In the genomic region with DNA sequence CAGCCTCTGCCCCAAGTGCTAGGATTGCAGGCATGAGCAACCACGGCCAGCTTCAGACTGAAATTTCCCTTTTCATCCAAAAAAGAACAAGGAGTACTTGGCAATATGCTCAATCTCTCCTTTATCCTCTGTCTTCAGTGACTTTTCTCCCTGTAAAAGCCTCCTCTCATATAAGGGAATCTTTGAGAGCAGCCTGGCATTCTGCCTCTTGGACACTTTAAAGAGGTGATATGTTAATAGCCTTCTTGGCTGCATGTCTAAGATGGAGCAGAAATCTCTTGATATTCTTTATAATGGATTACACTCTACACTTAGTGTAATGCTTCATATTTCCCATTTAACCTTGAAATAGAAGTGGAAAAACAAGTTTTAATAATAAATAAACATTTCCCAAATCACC, we compare ENCODE assay signal across 26 mouse cellular contexts. TPM values are rescaled to one million over a fixed set of nuclear protein-coding genes. Genes with fewer than 3 reads are reported as not detected.
A peak's percentile ranks its signal among the peaks of the same experiment; 100 is the strongest.
DNase-seq lines count a peak whose midpoint lies in the region; ATAC-seq and TF ChIP-seq lines count a peak whose summit lies in the region.
"Had no signal": no experiment of that assay in that cellular context is flagged by ENCODE, and none has a peak within 500 bp of the region (broad histone marks: within the 10 kb centered on the region; RNA-seq: fewer than 3 reads in every experiment).

No protein-coding gene starts in this region.

- H3K27me3 ChIP-seq in heart, embryonic 12.5 days (replicated peaks): no peaks in the 10 kb centered on the region
- H3K27me3 ChIP-seq in midbrain, postnatal 0 days (ENCODE audit: insufficient read depth, low read length): no peaks in the 10 kb centered on the region
- no peaks in the 10 kb centered on the region for H3K27me3 ChIP-seq in midbrain, embryonic 16.5 days (ENCODE audit: control insufficient read depth, insufficient read depth, low read depth, low read length)
- no peaks in the 10 kb centered on the region for H3K27me3 ChIP-seq in stomach, embryonic 15.5 days (replicated peaks)
- H3K27me3 ChIP-seq: embryonic facial prominence, embryonic 13.5 days; hindbrain, embryonic 13.5 days; intestine, embryonic 15.5 days had no signal

- no peak for TF ChIP-seq CTCF in midbrain, postnatal 0 days (IDR thresholded peaks at IDR 0.05)

- H3K4me3 ChIP-seq in heart, embryonic 12.5 days: no peak overlapping the region
- no peak overlapping the region for H3K4me3 ChIP-seq in midbrain, postnatal 0 days (ENCODE audit: low read depth, low read length)
- no peak overlapping the region for H3K4me3 ChIP-seq in midbrain, embryonic 16.5 days (ENCODE audit: low read depth, low read length)
- H3K4me3 ChIP-seq in stomach, embryonic 15.5 days (replicated peaks): no peak overlapping the region
- H3K4me3 ChIP-seq: embryonic facial prominence, embryonic 13.5 days; heart, adult 2 months; hindbrain, embryonic 13.5 days; intestine, embryonic 15.5 days had no signal

- H3K9me3 ChIP-seq in heart, embryonic 12.5 days (replicated peaks): no peaks in the 10 kb centered on the region
- no peaks in the 10 kb centered on the region for H3K9me3 ChIP-seq in midbrain, postnatal 0 days (ENCODE audit: low read length)
- H3K9me3 ChIP-seq in midbrain, embryonic 16.5 days (replicated peaks; ENCODE audit: control insufficient read depth, low read length, poor library complexity, severe bottlenecking): no peaks in the 10 kb centered on the region
- H3K9me3 ChIP-seq in stomach, embryonic 15.5 days: no peaks in the 10 kb centered on the region
- H3K9me3 ChIP-seq: embryonic facial prominence, embryonic 13.5 days; hindbrain, embryonic 13.5 days; intestine, embryonic 15.5 days had no signal

- H3K36me3 ChIP-seq in heart, embryonic 12.5 days: no peaks in the 10 kb centered on the region
- H3K36me3 ChIP-seq in midbrain, postnatal 0 days (ENCODE audit: insufficient read depth, low read length): no peaks in the 10 kb centered on the region
- no peaks in the 10 kb centered on the region for H3K36me3 ChIP-seq in midbrain, embryonic 16.5 days (ENCODE audit: control insufficient read depth, insufficient read depth, low read length)
- H3K36me3 ChIP-seq in stomach, embryonic 15.5 days: no peaks in the 10 kb centered on the region
- H3K36me3 ChIP-seq: embryonic facial prominence, embryonic 13.5 days; hindbrain, embryonic 13.5 days; intestine, embryonic 15.5 days had no signal

- WGBS in heart, embryonic 12.5 days: 51% methylated on average over 1 of the region's 1 CpGs
- WGBS in midbrain, postnatal 0 days: 53% methylated on average over 1 of the region's 1 CpGs
- 60% methylated on average over 1 of the region's 1 CpGs for WGBS in midbrain, embryonic 16.5 days
- 59% methylated on average over 1 of the region's 1 CpGs for WGBS in stomach, embryonic 15.5 days

- H3K27ac ChIP-seq in heart, embryonic 12.5 days (ENCODE audit: poor library complexity, severe bottlenecking): no peak overlapping the region
- no peak overlapping the region for H3K27ac ChIP-seq in midbrain, postnatal 0 days (ENCODE audit: low read depth, low read length)
- H3K27ac ChIP-seq in midbrain, embryonic 16.5 days (ENCODE audit: low read length): no peak overlapping the region
- peak overlapping the region; percentile 36 for H3K27ac ChIP-seq in stomach, embryonic 15.5 days
- H3K27ac ChIP-seq: embryonic facial prominence, embryonic 13.5 days; heart, adult 2 months; hindbrain, embryonic 13.5 days; intestine, embryonic 15.5 days had no signal

- 0 out of 2 replicates have a peak, but pooled peaks cover 7% of the 10 kb centered on the region for H3K4me1 ChIP-seq in heart, embryonic 12.5 days (replicated peaks)
- H3K4me1 ChIP-seq in midbrain, postnatal 0 days (ENCODE audit: insufficient read depth, low read length): no peaks in the 10 kb centered on the region
- no peaks in the 10 kb centered on the region for H3K4me1 ChIP-seq in midbrain, embryonic 16.5 days (ENCODE audit: control insufficient read depth, insufficient read depth, low read length)
- no peaks in the 10 kb centered on the region for H3K4me1 ChIP-seq in stomach, embryonic 15.5 days
- H3K4me1 ChIP-seq: embryonic facial prominence, embryonic 13.5 days; hindbrain, embryonic 13.5 days; intestine, embryonic 15.5 days had no signal

- no peak overlapping the region for H3K9ac ChIP-seq in heart, embryonic 12.5 days
- no peak overlapping the region for H3K9ac ChIP-seq in midbrain, postnatal 0 days (replicated peaks; ENCODE audit: low read length, poor library complexity, severe bottlenecking)
- no peak overlapping the region for H3K9ac ChIP-seq in midbrain, embryonic 16.5 days (ENCODE audit: low read depth, low read length)
- no peak overlapping the region for H3K9ac ChIP-seq in stomach, embryonic 15.5 days
- H3K9ac ChIP-seq: embryonic facial prominence, embryonic 13.5 days; hindbrain, embryonic 13.5 days; intestine, embryonic 15.5 days had no signal

- H3K4me2 ChIP-seq in heart, embryonic 12.5 days: no peak overlapping the region
- H3K4me2 ChIP-seq in midbrain, postnatal 0 days (ENCODE audit: low read depth, low read length, poor library complexity, severe bottlenecking): no peak overlapping the region
- no peak overlapping the region for H3K4me2 ChIP-seq in midbrain, embryonic 16.5 days (ENCODE audit: low read length)
- H3K4me2 ChIP-seq in stomach, embryonic 15.5 days: no peak overlapping the region
- H3K4me2 ChIP-seq: embryonic facial prominence, embryonic 13.5 days; heart, embryonic 11.5 days; hindbrain, embryonic 13.5 days; intestine, embryonic 15.5 days had no signal

- DNase-seq in heart, adult 11 months: peak; percentile 64
- DNase-seq in midbrain, postnatal 0 days (ENCODE audit: low spot score): peak; percentile 12
- DNase-seq in adipocyte (ENCODE audit: low spot score) (peak; percentile 39), MN1 (ENCODE audit: low spot score) (no peak)
- DNase-seq in embryo, embryonic 10 days (ENCODE audit: low spot score): no peak
- DNase-seq: adrenal gland, adult 8-10 months; adrenal gland, postnatal 36 days; cerebellum, adult 11 months; cerebellum, adult 9-10 months; cerebellum, postnatal 25 days; heart, adult 2 months; heart, postnatal 4 days had no signal

- no peak for ATAC-seq in heart, embryonic 12.5 days (ENCODE audit: insufficient number of reproducible peaks, low FRiP score)
- ATAC-seq in midbrain, postnatal 0 days (ENCODE audit: low FRiP score): no peak
- ATAC-seq in midbrain, embryonic 16.5 days: no peak
- no peak for ATAC-seq in stomach, embryonic 15.5 days (ENCODE audit: insufficient read depth, low FRiP score, low read depth)
- ATAC-seq: forebrain, embryonic 14.5 days; intestine, embryonic 15.5 days had no signal

RNA-seq across cellular contexts. Expression of a gene that starts 3.2 kb away (rescaled TPM):
- 0.24 TPM in 1 of 2 replicates, not detected in the other for polyA plus RNA-seq in heart, embryonic 12.5 days (2016; fragmentation: Nextera tagmentation; extraction: Ambion mirVana)
- 0.82 and 1.7 TPM in 2 replicates for total RNA-seq in midbrain, postnatal 0 days (2014; rRNA removed)
- polyA plus RNA-seq in midbrain, postnatal 0 days (2015; fragmentation: Nextera tagmentation; extraction: Ambion mirVana): 0.47 and 0.58 TPM in 2 replicates
- polyA plus RNA-seq in midbrain, embryonic 16.5 days (2015; fragmentation: Nextera tagmentation; extraction: Ambion mirVana): 0.20 and 0.44 TPM in 2 replicates
- polyA plus RNA-seq in stomach, embryonic 15.5 days (2015; fragmentation: Nextera tagmentation; extraction: Ambion mirVana): 0.19 and 0.27 TPM in 2 replicates
- polyA plus RNA-seq: C2C12; embryonic facial prominence, embryonic 13.5 days; heart, embryonic 11.5 days had no signal

RNA-seq across cellular contexts. Expression of a gene that starts 23.4 kb away (rescaled TPM):
- 47.4 and 49.1 TPM in 2 replicates for polyA plus RNA-seq in heart, embryonic 12.5 days (2016; fragmentation: Nextera tagmentation; extraction: Ambion mirVana)
- 12.8 and 16.5 TPM in 2 replicates for total RNA-seq in midbrain, postnatal 0 days (2014; rRNA removed)
- polyA plus RNA-seq in midbrain, postnatal 0 days (2015; fragmentation: Nextera tagmentation; extraction: Ambion mirVana): 51.1 and 55.1 TPM in 2 replicates
- polyA plus RNA-seq in midbrain, embryonic 16.5 days (2015; fragmentation: Nextera tagmentation; extraction: Ambion mirVana): 48.3 and 49.8 TPM in 2 replicates
- 62.6 and 65.5 TPM in 2 replicates for polyA plus RNA-seq in stomach, embryonic 15.5 days (2015; fragmentation: Nextera tagmentation; extraction: Ambion mirVana)

RNA-seq across cellular contexts. Expression of a gene that starts 33.9 kb away (rescaled TPM):
- 15.2 and 15.9 TPM in 2 replicates for polyA plus RNA-seq in heart, embryonic 12.5 days (2016; fragmentation: Nextera tagmentation; extraction: Ambion mirVana)
- total RNA-seq in midbrain, postnatal 0 days (2014; rRNA removed): 250 and 309 TPM in 2 replicates
- 212 and 248 TPM in 2 replicates for polyA plus RNA-seq in midbrain, postnatal 0 days (2015; fragmentation: Nextera tagmentation; extraction: Ambion mirVana)
- 307 and 339 TPM in 2 replicates for polyA plus RNA-seq in midbrain, embryonic 16.5 days (2015; fragmentation: Nextera tagmentation; extraction: Ambion mirVana)
- 16.8 and 18.3 TPM in 2 replicates for polyA plus RNA-seq in stomach, embryonic 15.5 days (2015; fragmentation: Nextera tagmentation; extraction: Ambion mirVana)

RNA-seq across cellular contexts. Expression of a gene that starts 43.1 kb away (rescaled TPM):
- polyA plus RNA-seq in heart, embryonic 12.5 days (2016; fragmentation: Nextera tagmentation; extraction: Ambion mirVana): not detected in 2 replicates
- total RNA-seq in midbrain, postnatal 0 days (2014; rRNA removed): not detected in 2 replicates
- not detected in 2 replicates for polyA plus RNA-seq in midbrain, postnatal 0 days (2015; fragmentation: Nextera tagmentation; extraction: Ambion mirVana)
- polyA plus RNA-seq in midbrain, embryonic 16.5 days (2015; fragmentation: Nextera tagmentation; extraction: Ambion mirVana): not detected in 2 replicates
- not detected in 2 replicates for polyA plus RNA-seq in stomach, embryonic 15.5 days (2015; fragmentation: Nextera tagmentation; extraction: Ambion mirVana)
- total RNA-seq: adrenal gland, adult 8-10 months; adrenal gland, postnatal 36 days; gastrocnemius, adult 8-10 months; gastrocnemius, postnatal 4 days; heart, adult 2 months; heart, postnatal 4 days had no signal
- polyA plus RNA-seq: brain, embryonic 14.5 days; C2C12; cortical plate, adult 2 months; embryonic facial prominence, embryonic 13.5 days; forebrain, embryonic 14.5 days; heart, adult 2 months; heart, embryonic 11.5 days; heart, postnatal 0 days; hindbrain, embryonic 13.5 days; intestine, embryonic 15.5 days had no signal

Comparison
In these comparisons a context has a peak if more than half of its experiments do, and no peak if none do; other contexts are left out.
1. DNase-seq: peak in heart, adult 11 months (single experiment), midbrain, postnatal 0 days (single experiment) and adipocyte (single experiment); none in embryo, embryonic 10 days (single experiment) and MN1 (single experiment).
2. RNA of a gene that starts 33.9 kb away (polyA plus RNA-seq): 307 to 339 TPM in midbrain, embryonic 16.5 days and 212 to 248 TPM in midbrain, postnatal 0 days; 16.8 to 18.3 TPM in stomach, embryonic 15.5 days and 15.2 to 15.9 TPM in heart, embryonic 12.5 days; every median in the first group is over 10 times any median in the second.